Mouse (Mus musculus): Measurements from ENCODE around the gene Rpf2. TPM values are rescaled to one million over a fixed set of nuclear protein-coding genes. Genes with fewer than 3 reads are reported as not detected.

The Rpf2 gene
- polyA plus RNA-seq, 2 experiments = 25.0 to 54.5 TPM

DNA sequence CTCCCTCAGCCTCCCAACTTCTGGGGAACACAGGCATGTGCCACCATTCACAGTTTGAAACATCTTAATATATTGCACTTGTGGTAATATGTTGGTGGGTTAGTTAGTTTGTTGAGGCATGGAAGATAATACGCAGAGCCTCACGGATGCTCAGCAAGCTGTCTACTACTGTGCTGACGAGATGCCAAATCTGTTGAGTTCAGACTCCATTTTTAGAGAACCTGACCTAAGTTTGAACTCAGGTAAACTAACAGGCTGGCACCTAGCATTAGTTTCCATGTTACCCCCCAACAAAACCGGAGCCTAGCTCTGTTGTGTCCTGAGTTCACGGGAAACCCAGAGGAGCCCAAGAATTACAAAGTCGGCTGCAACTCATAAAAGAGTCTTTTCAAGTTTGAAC lies 51.8 kb downstream of the Rpf2 start:
- ATAC-seq (ENCODE audit: low FRiP score, low read depth) (no peak), DNase-seq (ENCODE audit: low spot score) (peak; percentile 2)
- peaks cover 14% of the 10 kb centered on the region for H3K4me1 ChIP-seq (ENCODE audit: control insufficient read depth, insufficient read depth, low read length)
- no peak overlapping the region for H3K27ac ChIP-seq (replicated peaks; ENCODE audit: low read depth, low read length)
- no peak overlapping the region for H3K4me2 ChIP-seq (replicated peaks; ENCODE audit: low read depth, low read length, severe bottlenecking)
- no peak overlapping the region for H3K4me3 ChIP-seq (replicated peaks; ENCODE audit: low read length)
- TF ChIP-seq POLR2A (IDR thresholded peaks at IDR 0.05; ENCODE audit: borderline replicate concordance, extremely low read depth, insufficient read depth, insufficient read length) = no peak
- no peaks in the 10 kb centered on the region for H3K27me3 ChIP-seq (ENCODE audit: control insufficient read depth, insufficient read depth, low read length)
- no peaks in the 10 kb centered on the region for H3K9me3 ChIP-seq (ENCODE audit: control insufficient read depth, low read length)
- no peak overlapping the region for H3K9ac ChIP-seq (ENCODE audit: low read depth, low read length, severe bottlenecking)
- WGBS = 53% methylated on average over 6 of the region's 6 CpGs
- no peaks in the 10 kb centered on the region for H3K36me3 ChIP-seq (ENCODE audit: control insufficient read depth, insufficient read depth, low read length)

GRCm38 (mm10) chr10:40192010-40192935 lies 54.6 kb downstream of the Rpf2 start:
- Histone ChIP-seq H3K36me3 (ENCODE audit: control insufficient read depth, insufficient read depth, low read length) (no peaks in the 10 kb centered on the region), H3K9ac (ENCODE audit: low read depth, low read length, severe bottlenecking) (peak overlapping the region; percentile 50), H3K4me3 (replicated peaks; ENCODE audit: low read length) (peak overlapping the region; percentile 36), H3K27me3 (ENCODE audit: control insufficient read depth, insufficient read depth, low read length) (no peaks in the 10 kb centered on the region), H3K4me1 (ENCODE audit: control insufficient read depth, insufficient read depth, low read length) (peaks cover 14% of the 10 kb centered on the region), H3K4me2 (replicated peaks; ENCODE audit: low read depth, low read length, severe bottlenecking) (peak overlapping the region; percentile 68), H3K27ac (replicated peaks; ENCODE audit: low read depth, low read length) (no peak overlapping the region), H3K9me3 (ENCODE audit: control insufficient read depth, low read length) (no peaks in the 10 kb centered on the region)
- TF ChIP-seq POLR2A (IDR thresholded peaks at IDR 0.05; ENCODE audit: borderline replicate concordance, extremely low read depth, insufficient read depth, insufficient read length) = no peak
- DNase-seq (ENCODE audit: low spot score) (no peak), ATAC-seq (ENCODE audit: low FRiP score, low read depth) (no peak)
- 30% methylated on average over 18 of the region's 18 CpGs for WGBS

GRCm38 (mm10) chr10:40191338-40191979 lies 55.4 kb downstream of the Rpf2 start:
- Histone ChIP-seq H3K27me3 (ENCODE audit: control insufficient read depth, insufficient read depth, low read length) (no peaks in the 10 kb centered on the region), H3K4me3 (replicated peaks; ENCODE audit: low read length) (peak overlapping the region; percentile 36), H3K9ac (ENCODE audit: low read depth, low read length, severe bottlenecking) (peak overlapping the region; percentile 50), H3K4me1 (ENCODE audit: control insufficient read depth, insufficient read depth, low read length) (peaks cover 14% of the 10 kb centered on the region), H3K36me3 (ENCODE audit: control insufficient read depth, insufficient read depth, low read length) (no peaks in the 10 kb centered on the region), H3K27ac (replicated peaks; ENCODE audit: low read depth, low read length) (no peak overlapping the region), H3K9me3 (ENCODE audit: control insufficient read depth, low read length) (no peaks in the 10 kb centered on the region), H3K4me2 (replicated peaks; ENCODE audit: low read depth, low read length, severe bottlenecking) (peak overlapping the region; percentile 68)
- no peak for DNase-seq (ENCODE audit: low spot score)
- TF ChIP-seq POLR2A (IDR thresholded peaks at IDR 0.05; ENCODE audit: borderline replicate concordance, extremely low read depth, insufficient read depth, insufficient read length) = no peak
- WGBS = 10% methylated on average over 22 of the region's 22 CpGs
- ATAC-seq (ENCODE audit: low FRiP score, low read depth) = no peak; the same call in 1 of the 2 replicates

DNA sequence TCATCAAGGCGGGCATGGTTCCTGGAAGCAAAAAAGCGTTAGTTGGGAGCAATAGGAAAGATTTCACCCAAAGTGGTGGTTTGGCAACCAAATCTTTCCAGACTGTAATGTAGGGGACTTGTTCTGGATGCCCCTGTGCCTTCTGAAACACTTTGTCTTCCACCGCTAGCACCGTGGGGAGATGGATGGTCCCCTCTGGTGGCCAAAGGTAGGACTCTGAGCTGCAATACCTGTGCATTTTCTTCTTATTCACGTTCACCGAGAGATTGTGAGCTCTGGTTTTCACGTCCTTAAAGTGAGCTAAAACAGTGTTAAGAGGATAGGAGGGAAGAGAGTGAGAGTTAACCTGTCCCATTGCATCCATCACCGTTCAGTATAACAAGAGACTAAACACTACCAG lies 56.0 kb downstream of the Rpf2 start:
- Histone ChIP-seq H3K9me3 (ENCODE audit: control insufficient read depth, low read length) (no peaks in the 10 kb centered on the region), H3K4me2 (replicated peaks; ENCODE audit: low read depth, low read length, severe bottlenecking) (peak overlapping the region; percentile 68), H3K27ac (replicated peaks; ENCODE audit: low read depth, low read length) (no peak overlapping the region), H3K27me3 (ENCODE audit: control insufficient read depth, insufficient read depth, low read length) (no peaks in the 10 kb centered on the region), H3K9ac (ENCODE audit: low read depth, low read length, severe bottlenecking) (peak overlapping the region; percentile 50; the same call in 1 of the 2 replicates), H3K4me3 (replicated peaks; ENCODE audit: low read length) (no peak overlapping the region), H3K36me3 (ENCODE audit: control insufficient read depth, insufficient read depth, low read length) (no peaks in the 10 kb centered on the region), H3K4me1 (ENCODE audit: control insufficient read depth, insufficient read depth, low read length) (peaks cover 14% of the 10 kb centered on the region)
- no peak for TF ChIP-seq POLR2A (IDR thresholded peaks at IDR 0.05; ENCODE audit: borderline replicate concordance, extremely low read depth, insufficient read depth, insufficient read length)
- 80% methylated on average over 8 of the region's 8 CpGs for WGBS
- DNase-seq (ENCODE audit: low spot score) = no peak
- ATAC-seq (ENCODE audit: low FRiP score, low read depth) = no peak

- DNase-seq (ENCODE audit: low spot score) (no peak), ATAC-seq (ENCODE audit: low FRiP score, low read depth) (no peak)
- no peaks in the 10 kb centered on the region for H3K9me3 ChIP-seq (ENCODE audit: control insufficient read depth, low read length)
- no peak overlapping the region for H3K4me3 ChIP-seq (replicated peaks; ENCODE audit: low read length)
- H3K27ac ChIP-seq (replicated peaks; ENCODE audit: low read depth, low read length) = no peak overlapping the region
- H3K9ac ChIP-seq (ENCODE audit: low read depth, low read length, severe bottlenecking) = no peak overlapping the region
- no peaks in the 10 kb centered on the region for H3K36me3 ChIP-seq (ENCODE audit: control insufficient read depth, insufficient read depth, low read length)
- no peak overlapping the region for H3K4me2 ChIP-seq (replicated peaks; ENCODE audit: low read depth, low read length, severe bottlenecking)
- 84% methylated on average over 2 of the region's 2 CpGs for WGBS
- H3K4me1 ChIP-seq (ENCODE audit: control insufficient read depth, insufficient read depth, low read length) = peaks cover 14% of the 10 kb centered on the region
- H3K27me3 ChIP-seq (ENCODE audit: control insufficient read depth, insufficient read depth, low read length) = no peaks in the 10 kb centered on the region
- no peak for TF ChIP-seq POLR2A (IDR thresholded peaks at IDR 0.05; ENCODE audit: borderline replicate concordance, extremely low read depth, insufficient read depth, insufficient read length)
Measured at GRCm38 (mm10) chr10:40189689-40190088, 57.1 kb downstream of the Rpf2 start.

All from limb, embryonic 14.5 days (tissue).